Mouse (Mus musculus) liver, embryonic 13.5 days (tissue): Measurements from ENCODE around the gene Cst10. TPM values are rescaled to one million over a fixed set of nuclear protein-coding genes. Genes with fewer than 3 reads are reported as not detected.

Source experiments
- ATAC-seq: fragments of 200-750 bp; cut with Nextera tagmentation; 2 replicates; pipeline ENCODE4 v1.8.0; 2017; ENCODE audit warnings: low read depth, mild to moderate bottlenecking, moderate number of reproducible peaks, moderate library complexity
- DNase-seq: peaks from one replicate; pipeline ENCODE4 v3.0.0; 2022
- H3K27ac ChIP-seq: fragments of 300-500 bp; sonication (generic); 2 replicates; pipeline ENCODE4 v1.5.1; 2015; ENCODE audit warnings: moderate library complexity, mild to moderate bottlenecking, inconsistent platforms
- H3K27me3 ChIP-seq: fragments of 300-500 bp; sonication (generic); 2 replicates; pipeline ENCODE4 v1.6.1; 2015; ENCODE audit warnings: mild to moderate bottlenecking, inconsistent platforms
- H3K36me3 ChIP-seq: fragments of 300-500 bp; sonication (generic); 2 replicates; pipeline ENCODE4 v1.6.1; 2015; ENCODE audit warnings: mild to moderate bottlenecking, inconsistent platforms
- H3K4me1 ChIP-seq: fragments of 300-500 bp; sonication (generic); replicated peaks from 2 replicates; pipeline ENCODE4 v1.6.1; 2015; ENCODE audit warnings: inconsistent platforms
- H3K4me2 ChIP-seq: fragments of 300-500 bp; sonication (generic); 2 replicates; pipeline ENCODE4 v1.6.1; 2015; ENCODE audit warnings: inconsistent platforms, mild to moderate bottlenecking, moderate library complexity
- H3K4me3 ChIP-seq: fragments of 300-500 bp; sonication (generic); replicated peaks from 2 replicates; pipeline ENCODE4 v1.5.1; 2015; ENCODE audit warnings: mild to moderate bottlenecking, inconsistent platforms
- H3K9ac ChIP-seq: fragments of 300-500 bp; sonication (generic); 2 replicates; pipeline ENCODE4 v1.6.1; 2015; ENCODE audit warnings: mild to moderate bottlenecking, inconsistent platforms
- H3K9me3 ChIP-seq: fragments of 300-500 bp; sonication (generic); replicated peaks from 2 replicates; pipeline ENCODE4 v1.6.1; 2016; ENCODE audit warnings: inconsistent platforms
- WGBS: fragments of 180-500 bp; shearing (Covaris S2); methylation state at CpG from one replicate; pipeline ENCODE4 v1.1.7; 2015; ENCODE audit not compliant: insufficient replicate concordance; 5-methylcytosine and 5-hydroxymethylcytosine counted together
- polyA plus RNA-seq: library from polyadenylated mRNA; unstranded; fragments of >200 nt; fragmentation: Nextera tagmentation; extraction: Ambion mirVana; gene quantifications from 2 replicates; pipeline ENCODE4 v1.2.1, GENCODE M21; 2015

Cst10 gene
- not detected in 2 replicates for polyA plus RNA-seq

GRCm38 (mm10) chr2:149404757-149405156 is at the start of gene Cst10:
Gene Cst10, plus strand, starts transcription at chr2:149405057.
- no peaks in the 10 kb centered on the region for H3K9me3 ChIP-seq
- H3K9ac ChIP-seq, result no peak within 1 kb of the TSS
- WGBS, result 71% methylated on average over 1 of the region's 1 CpGs
- ATAC-seq (no peak), DNase-seq (no peak)
- no peaks in the 10 kb centered on the region for H3K36me3 ChIP-seq
- no peak within 1 kb of the TSS for H3K4me2 ChIP-seq
- H3K4me3 ChIP-seq, result no peak within 1 kb of the TSS
- H3K4me1 ChIP-seq, result no peaks in the 10 kb centered on the region
- no peaks in the 10 kb centered on the region for H3K27me3 ChIP-seq
- H3K27ac ChIP-seq, result no peak within 1 kb of the TSS

DNA sequence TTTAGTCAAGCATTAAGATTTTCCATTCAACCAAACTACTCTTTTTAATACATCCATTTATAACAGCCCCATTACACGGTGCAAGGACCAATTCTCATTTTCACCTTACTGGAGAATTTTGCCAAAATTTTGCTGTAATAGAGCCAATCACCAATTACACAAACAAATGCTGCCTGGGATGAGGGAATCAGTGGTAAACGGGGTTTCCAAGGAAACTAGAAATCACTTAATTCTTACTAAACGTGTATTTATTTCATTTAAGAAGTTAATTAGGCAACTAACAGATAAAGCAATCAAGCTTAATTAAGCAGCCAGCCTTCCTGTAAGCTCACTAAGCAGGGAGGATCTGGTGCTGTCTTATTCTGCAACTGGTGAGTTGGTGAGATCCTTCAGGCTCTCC is 11.9 kb upstream of the Cst10 start:
- Histone ChIP-seq H3K4me2 (no peak overlapping the region), H3K4me3 (no peak overlapping the region), H3K36me3 (no peaks in the 10 kb centered on the region), H3K9me3 (no peaks in the 10 kb centered on the region), H3K27ac (no peak overlapping the region), H3K4me1 (no peaks in the 10 kb centered on the region), H3K27me3 (no peaks in the 10 kb centered on the region), H3K9ac (no peak overlapping the region)
- DNase-seq (no peak), ATAC-seq (no peak)
- WGBS, result 34% methylated on average over 3 of the region's 3 CpGs

DNA sequence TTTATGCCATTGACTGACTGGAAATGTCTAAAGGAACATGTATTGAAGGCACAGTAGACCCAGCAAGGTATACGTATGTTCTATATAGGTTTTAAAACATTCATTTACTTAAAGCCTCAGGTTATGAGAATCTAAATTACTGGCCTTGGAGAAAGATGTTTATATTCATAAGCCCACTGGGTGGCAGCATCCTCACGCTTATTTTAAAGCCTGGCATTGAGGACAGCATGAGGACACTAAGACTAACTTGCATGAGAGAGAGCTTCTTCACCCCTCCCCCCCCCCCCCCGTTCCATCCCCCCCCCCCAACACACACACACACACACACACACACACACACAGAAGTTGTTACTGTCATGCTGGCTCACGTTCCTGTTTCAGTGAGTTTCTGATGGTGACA is 17.7 kb downstream of the Cst10 start:
- DNase-seq (no peak), ATAC-seq (no peak)
- 21% methylated on average over 3 of the region's 4 CpGs for WGBS
- Histone ChIP-seq H3K4me1 (no peaks in the 10 kb centered on the region), H3K36me3 (no peaks in the 10 kb centered on the region), H3K9ac (no peak overlapping the region), H3K4me3 (no peak overlapping the region), H3K9me3 (no peaks in the 10 kb centered on the region), H3K27ac (no peak overlapping the region), H3K4me2 (no peak overlapping the region), H3K27me3 (no peaks in the 10 kb centered on the region)
